ENCODE assay signal across 1 mouse cellular context in the genomic region with DNA sequence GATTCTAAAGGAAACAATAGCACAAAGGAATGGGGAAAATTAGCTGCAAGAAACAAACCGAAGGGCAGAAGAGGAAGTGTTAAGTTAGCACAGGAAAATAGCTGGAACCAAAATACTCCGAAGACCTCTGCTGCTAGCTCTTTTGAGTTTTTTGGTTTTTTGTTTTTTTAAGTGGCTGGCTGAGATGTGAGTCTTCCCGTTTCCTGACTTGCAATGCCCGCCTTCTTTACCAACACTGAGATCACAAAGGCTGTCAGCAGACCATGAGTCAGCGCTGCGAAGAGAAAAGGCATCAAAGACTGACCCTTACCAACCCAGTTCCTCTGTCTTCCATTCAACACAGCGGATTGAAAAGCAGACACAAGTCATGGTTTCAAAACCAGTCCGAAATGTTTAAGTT.
A peak's percentile ranks its signal among the peaks of the same experiment; 100 is the strongest.
TF ChIP-seq lines count a peak whose summit lies in the region.

No protein-coding gene starts in this region.

TF ChIP-seq in CH12.LX, 34 proteins besides CTCF, POLR2A, EP300 and RAD21 (continued from another document):
- TF ChIP-seq ETS1 (conservative IDR thresholded peaks at IDR 0.05; ENCODE audit: low read depth, low read length) (peak; percentile 55; the same call in 1 of the 2 replicates), NELFE (IDR thresholded peaks at IDR 0.05; ENCODE audit: low read depth, low read length) (no peak), NRF1 (IDR thresholded peaks at IDR 0.05; ENCODE audit: low read depth, low read length) (no peak), TCF12 (IDR thresholded peaks at IDR 0.05; ENCODE audit: low read depth, low read length) (no peak), MAZ (IDR thresholded peaks at IDR 0.05; ENCODE audit: low read depth, low read length) (no peak), UBTF (IDR thresholded peaks at IDR 0.05; ENCODE audit: low read depth, low read length) (no peak), ELF1 (IDR thresholded peaks at IDR 0.05; ENCODE audit: low read depth, low read length) (peak; percentile 58; the same call in 1 of the 2 replicates), JUN (IDR thresholded peaks at IDR 0.05; ENCODE audit: insufficient read depth, low read depth, low read length) (peak; percentile 35; the same call in 1 of the 2 replicates), GABPA (IDR thresholded peaks at IDR 0.05; ENCODE audit: insufficient replicate concordance, low read depth, low read length) (no peak), POLR2AphosphoS2 (IDR thresholded peaks at IDR 0.05; ENCODE audit: low read depth, low read length) (no peak)
